Mouse (Mus musculus) spleen, adult 2 months (tissue): ENCODE results near the gene Sik1. TPM values are rescaled to one million over a fixed set of nuclear protein-coding genes. Genes with fewer than 3 reads are reported as not detected.

Source experiments
- DNase-seq, 2 experiments: peaks; one replicate each; pipeline versions ENCODE4 v3.0.0 to v3.0.0-alpha.2; 2012 to 2021; ENCODE audit warnings: low spot score in 2 of 2, low read depth in 1 of 2
- H3K27ac ChIP-seq: fragments of 200-500 bp; 2 replicates; pipeline ENCODE4 v1.5.1; 2012; ENCODE audit warnings: low read length, inconsistent platforms; ENCODE audit not compliant: insufficient read depth
- H3K27me3 ChIP-seq: fragments of 200-500 bp; 2 replicates; pipeline ENCODE4 v1.6.1; 2012; ENCODE audit warnings: mild to moderate bottlenecking, moderate library complexity, low read length, inconsistent platforms; ENCODE audit not compliant: control insufficient read depth, insufficient read depth
- H3K36me3 ChIP-seq: fragments of 200-500 bp; 2 replicates; pipeline ENCODE4 v1.6.1; 2012; ENCODE audit warnings: mild to moderate bottlenecking, low read length, inconsistent platforms; ENCODE audit not compliant: control insufficient read depth, insufficient read depth
- H3K4me1 ChIP-seq: fragments of 200-500 bp; 2 replicates; pipeline ENCODE4 v1.6.1; 2011; ENCODE audit warnings: inconsistent platforms; ENCODE audit not compliant: control insufficient read depth, insufficient read depth, insufficient read length
- H3K4me3 ChIP-seq: fragments of 200-500 bp; 2 replicates; pipeline ENCODE4 v1.5.1; 2011; ENCODE audit warnings: mild to moderate bottlenecking, inconsistent platforms; ENCODE audit not compliant: insufficient read depth, insufficient read length; ENCODE audit errors: extremely low read depth
- CTCF ChIP-seq: fragments of 200-500 bp; IDR thresholded peaks from 2 replicates; pipeline ENCODE4 v1.5.1; 2011; ENCODE audit warnings: mild to moderate bottlenecking, inconsistent platforms; ENCODE audit not compliant: insufficient read depth, insufficient read length, insufficient replicate concordance; ENCODE audit errors: extremely low read depth
- POLR2A ChIP-seq: fragments of 200-500 bp; IDR thresholded peaks from 2 replicates; pipeline ENCODE4 v1.6.1; 2011; ENCODE audit warnings: low read depth, low read length, inconsistent platforms
- WGBS: fragments of 180-500 bp; shearing (Covaris S2); methylation state at CpG from one replicate; pipeline ENCODE4 v1.1.7; 2018; 5-methylcytosine and 5-hydroxymethylcytosine counted together
- polyA plus RNA-seq: library from polyadenylated mRNA; depleted of rRNA; stranded (reverse); fragments of >200 nt; gene quantifications from 2 replicates; pipeline ENCODE4 v1.2.3, GENCODE M21; 2012

The Sik1 gene
- polyA plus RNA-seq, 1 experiment, result 56.4 TPM

- 74% methylated on average over 3 of the region's 3 CpGs for WGBS
- TF ChIP-seq CTCF (no peak), POLR2A (no peak)
- H3K4me3 ChIP-seq, result no peak overlapping the region
- H3K27ac ChIP-seq, result no peak overlapping the region
- peaks cover 31% of the 10 kb centered on the region; the same call in 1 of the 2 replicates for H3K4me1 ChIP-seq
- DNase-seq, result no peak
- H3K36me3 ChIP-seq, result no peaks in the 10 kb centered on the region
- no peaks in the 10 kb centered on the region for H3K27me3 ChIP-seq
Measured at GRCm38 (mm10) chr17:31876775-31877174, 21.2 kb upstream of the Sik1 start.

- no peaks in the 10 kb centered on the region for H3K27me3 ChIP-seq
- H3K27ac ChIP-seq, result no peak overlapping the region
- peaks cover 37% of the 10 kb centered on the region; the same call in 1 of the 2 replicates for H3K4me1 ChIP-seq
- TF ChIP-seq CTCF (no peak), POLR2A (no peak)
- H3K4me3 ChIP-seq, result no peak overlapping the region
- DNase-seq, result no peak
- no peaks in the 10 kb centered on the region for H3K36me3 ChIP-seq
- WGBS, result 45% methylated on average over 10 of the region's 10 CpGs
Measured at GRCm38 (mm10) chr17:31875326-31875930, 19.8 kb upstream of the Sik1 start.

DNA sequence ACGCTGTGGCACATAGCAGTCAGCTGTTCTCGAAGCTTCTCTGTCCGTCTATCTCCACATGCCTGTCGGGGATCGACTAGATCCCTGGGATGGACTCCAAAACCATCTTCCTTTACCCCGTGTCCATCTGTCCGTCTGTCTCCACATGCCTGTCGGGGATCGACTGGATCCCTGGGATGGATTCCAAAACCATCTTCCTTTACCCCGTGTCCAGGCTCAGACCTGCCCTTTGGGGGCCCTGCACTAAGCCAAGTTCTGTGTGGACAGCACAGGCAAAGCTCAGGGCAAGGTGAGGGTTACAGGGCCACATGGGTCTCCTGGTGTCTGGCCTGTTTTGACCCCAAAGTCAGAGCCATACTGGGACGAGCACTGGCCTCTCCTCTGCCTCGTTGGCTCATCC lies 19.1 kb upstream of the Sik1 start:
- Histone ChIP-seq H3K36me3 (no peaks in the 10 kb centered on the region), H3K27me3 (no peaks in the 10 kb centered on the region), H3K4me1 (peaks cover 38% of the 10 kb centered on the region; the same call in 1 of the 2 replicates), H3K27ac (no peak overlapping the region), H3K4me3 (no peak overlapping the region)
- no peak for TF ChIP-seq POLR2A
- no peak for TF ChIP-seq CTCF
- no peak for DNase-seq
- WGBS, result 93% methylated on average over 12 of the region's 12 CpGs

GRCm38 (mm10) chr17:31873973-31874372 lies 18.4 kb upstream of the Sik1 start:
- no peak overlapping the region for H3K4me3 ChIP-seq
- H3K4me1 ChIP-seq, result peaks cover 38% of the 10 kb centered on the region; the same call in 1 of the 2 replicates
- DNase-seq, result no peak

GRCm38 (mm10) chr17:31873185-31873870 lies 17.7 kb upstream of the Sik1 start:
- no peak overlapping the region for H3K4me3 ChIP-seq
- no peaks in the 10 kb centered on the region for H3K27me3 ChIP-seq
- DNase-seq, result no peak
- H3K36me3 ChIP-seq, result no peaks in the 10 kb centered on the region
- H3K27ac ChIP-seq, result no peak overlapping the region
- no peak for TF ChIP-seq POLR2A
- no peak for TF ChIP-seq CTCF
- H3K4me1 ChIP-seq, result peaks cover 38% of the 10 kb centered on the region; the same call in 1 of the 2 replicates
- WGBS, result 38% methylated on average over 8 of the region's 8 CpGs

More at GRCm38 (mm10) chr17:31873973-31874372, 18.4 kb upstream of the Sik1 start:
- no peak overlapping the region for H3K27ac ChIP-seq
- 85% methylated on average over 8 of the region's 8 CpGs for WGBS
- no peaks in the 10 kb centered on the region for H3K27me3 ChIP-seq
- no peak for TF ChIP-seq POLR2A
- no peaks in the 10 kb centered on the region for H3K36me3 ChIP-seq

- Histone ChIP-seq H3K4me1 (peaks cover 37% of the 10 kb centered on the region; the same call in 1 of the 2 replicates), H3K4me3 (no peak overlapping the region), H3K27ac (no peak overlapping the region), H3K27me3 (no peaks in the 10 kb centered on the region), H3K36me3 (no peaks in the 10 kb centered on the region)
- no peak for DNase-seq
- TF ChIP-seq CTCF, result no peak
- TF ChIP-seq POLR2A, result no peak
- 54% methylated on average over 7 of the region's 7 CpGs for WGBS
Measured at GRCm38 (mm10) chr17:31872826-31873165, 17.2 kb upstream of the Sik1 start.
